8 mouse cellular contexts compared by ENCODE assay signal in genomic region chr2:5713325-5714210, GRCm38 (mm10). TPM values are rescaled to one million over a fixed set of nuclear protein-coding genes. Genes with fewer than 3 reads are reported as not detected.
A peak's percentile ranks its signal among the peaks of the same experiment; 100 is the strongest.
DNase-seq lines count a peak whose midpoint lies in the region; ATAC-seq and TF ChIP-seq lines count a peak whose summit lies in the region.

No protein-coding gene starts in this region.

- H3K4me1 ChIP-seq in CH12.LX (ENCODE audit: control insufficient read depth in 1 of 2, insufficient read depth in 2 of 2): peaks cover 12 to 39% of the 10 kb centered on the region in 2 experiments
- peaks cover 20% of the 10 kb centered on the region for H3K4me1 ChIP-seq in forebrain, embryonic 12.5 days

- no peak for TF ChIP-seq EP300 in CH12.LX (IDR thresholded peaks at IDR 0.05; ENCODE audit: low read length)

- in situ Hi-C loops in CH12.LX (cut with MboI; ENCODE audit: low pct_ligation_motif_present, low pct_unique_long_range_greater_than_20kb, low sequenced_read_pairs): loop anchor here (10.0 kb wide), 3 partner anchors 91 to 259 kb away; no protein-coding TSS in a partner anchor

- peak; percentile 55 for ATAC-seq in forebrain, embryonic 12.5 days (ENCODE audit: low FRiP score)

- no peak for TF ChIP-seq CTCF in CH12.LX (conservative IDR thresholded peaks at IDR 0.05 in 1 of 2, IDR thresholded peaks at IDR 0.05 in 1 of 2; ENCODE audit: low read depth in 2 of 2, low read length in 2 of 2)

- H3K4me2 ChIP-seq in CH12.LX (ENCODE audit: insufficient read depth, low read depth, poor library complexity, severe bottlenecking): peak overlapping the region; percentile 52
- peak overlapping the region; percentile 100 for H3K4me2 ChIP-seq in forebrain, embryonic 12.5 days

- H3K27me3 ChIP-seq in CH12.LX (replicated peaks): no peaks in the 10 kb centered on the region
- peaks cover 36% of the 10 kb centered on the region for H3K27me3 ChIP-seq in forebrain, embryonic 12.5 days

- TF ChIP-seq RAD21 in CH12.LX (IDR thresholded peaks at IDR 0.05; ENCODE audit: low read depth, low read length): no peak

- H3K4me3 ChIP-seq in CH12.LX (replicated peaks in 1 of 3; ENCODE audit: low read depth in 2 of 3, low read length in 2 of 3, poor library complexity in 1 of 3): peak overlapping the region; percentile 77 to 99 (median 78)
- peak overlapping the region; percentile 68 for H3K4me3 ChIP-seq in forebrain, embryonic 12.5 days (replicated peaks)

- peaks cover 0 to 4% of the 10 kb centered on the region in 2 experiments for H3K36me3 ChIP-seq in CH12.LX (replicated peaks in 1 of 2; ENCODE audit: control insufficient read depth in 1 of 2, insufficient read depth in 1 of 2, low read length in 1 of 2)
- no peaks in the 10 kb centered on the region for H3K36me3 ChIP-seq in forebrain, embryonic 12.5 days (replicated peaks)

- WGBS in forebrain, embryonic 12.5 days: under 1% methylated on average over 49 of the region's 49 CpGs

- peak; percentile 51 for TF ChIP-seq POLR2A in CH12.LX (IDR thresholded peaks at IDR 0.05; ENCODE audit: low read depth, low read length)

- H3K9me3 ChIP-seq in CH12.LX (replicated peaks; ENCODE audit: low read length): peaks cover 13% of the 10 kb centered on the region
- H3K9me3 ChIP-seq in forebrain, embryonic 12.5 days: peaks cover 8% of the 10 kb centered on the region

- dilution Hi-C loops in CH12.LX (cut with MboI; ENCODE audit: extremely low pct_ligation_motif_present, extremely low pct_unique_long_range_greater_than_20kb, low sequenced_read_pairs): no loop called here

- H3K79me2 ChIP-seq in CH12.LX (replicated peaks; ENCODE audit: control insufficient read depth, extremely low read depth, insufficient read depth, poor library complexity, severe bottlenecking): peaks cover 25% of the 10 kb centered on the region

- H3K27ac ChIP-seq in CH12.LX (ENCODE audit: insufficient read depth, low read depth): peak overlapping the region; percentile 48
- 0 out of 2 replicates have a peak overlapping the region, but pooled peaks have one; percentile 36 for H3K27ac ChIP-seq in forebrain, embryonic 12.5 days

- DNase-seq in CH12.LX (ENCODE audit: extremely low read depth): peak; percentile 77
- DNase-seq in brain, adult 2 months (ENCODE audit: low read depth, low spot score): peak; percentile 68
- DNase-seq in heart, postnatal 4 days: peak; percentile 21
- DNase-seq in left cerebral cortex, adult 18-20 months (ENCODE audit: low spot score in 2 of 2): peak; percentile 39 to 62
- peak; percentile 26 for DNase-seq in lung, postnatal 14 days
- peak; percentile 58 for DNase-seq in retina, postnatal 1 day
- no peak for DNase-seq in ovary, adult 18-20 months (ENCODE audit: low spot score)

- H3K9ac ChIP-seq in CH12.LX (ENCODE audit: insufficient read depth, low read depth): peak overlapping the region; percentile 73
- peak overlapping the region; percentile 73 for H3K9ac ChIP-seq in forebrain, embryonic 12.5 days

TF ChIP-seq in CH12.LX, 34 proteins besides CTCF, POLR2A, EP300 and RAD21:
- TF ChIP-seq SMC3 (IDR thresholded peaks at IDR 0.05; ENCODE audit: low read depth, low read length): no peak
- TF ChIP-seq CHD2 (IDR thresholded peaks at IDR 0.05; ENCODE audit: low read length): 0 out of 2 replicates have a peak, but pooled peaks have one; percentile 40
- no peak for TF ChIP-seq JUND (conservative IDR thresholded peaks at IDR 0.05; ENCODE audit: low read depth, low read length)
- no peak for TF ChIP-seq HCFC1 (IDR thresholded peaks at IDR 0.05; ENCODE audit: low read depth, low read length)
- TF ChIP-seq BHLHE40 (IDR thresholded peaks at IDR 0.05; ENCODE audit: low read depth, low read length): peak; percentile 51
- 0 out of 2 replicates have a peak, but pooled peaks have one; percentile 60 for TF ChIP-seq TBP (conservative IDR thresholded peaks at IDR 0.05; ENCODE audit: low read depth, low read length)
- no peak for TF ChIP-seq PAX5 (IDR thresholded peaks at IDR 0.05; ENCODE audit: low read length)
- TF ChIP-seq MYC (IDR thresholded peaks at IDR 0.05; ENCODE audit: low read depth, low read length): peak; percentile 78
- TF ChIP-seq ZNF384 (IDR thresholded peaks at IDR 0.05; ENCODE audit: low read depth, low read length): no peak
- TF ChIP-seq MAX (IDR thresholded peaks at IDR 0.05; ENCODE audit: low read length): peak; percentile 86
- TF ChIP-seq MXI1 (IDR thresholded peaks at IDR 0.05; ENCODE audit: low read depth, low read length): peak; percentile 86
- no peak for TF ChIP-seq JUN (IDR thresholded peaks at IDR 0.05; ENCODE audit: insufficient read depth, low read depth, low read length)
- TF ChIP-seq NRF1 (IDR thresholded peaks at IDR 0.05; ENCODE audit: low read depth, low read length): peak; percentile 68
- TF ChIP-seq ELF1 (IDR thresholded peaks at IDR 0.05; ENCODE audit: low read depth, low read length): no peak
- TF ChIP-seq NELFE (IDR thresholded peaks at IDR 0.05; ENCODE audit: low read depth, low read length): no peak; the same call in 1 of the 2 replicates
- TF ChIP-seq USF2 (conservative IDR thresholded peaks at IDR 0.05; ENCODE audit: low read depth, low read length): no peak
- TF ChIP-seq SIN3A (IDR thresholded peaks at IDR 0.05; ENCODE audit: low read length): peak; percentile 78; the same call in 1 of the 2 replicates
- TF ChIP-seq USF1 (IDR thresholded peaks at IDR 0.05; ENCODE audit: low read depth, low read length): no peak

RNA-seq across cellular contexts. Expression of gene Camk1d, which starts 0.7 kb away (rescaled TPM):
- total RNA-seq in CH12.LX (2012; rRNA removed) (4.8 and 5.7 TPM in 2 replicates), CH12.LX (2014; rRNA removed) (4.6 and 5.1 TPM in 2 replicates)
- 11.7 and 12.4 TPM in 2 replicates for polyA plus RNA-seq in CH12.LX (2012; ENCODE audit: insufficient read length, low read depth)
- 2.7 and 2.9 TPM in 2 replicates for polyA plus RNA-seq in forebrain, embryonic 12.5 days (2016; fragmentation: Nextera tagmentation; extraction: Ambion mirVana)
- total RNA-seq in heart, postnatal 4 days (2021): 10 to 100 TPM; 12.6 to 15.2 TPM
- total RNA-seq in left cerebral cortex, adult 18-20 months (2021): 100 to 1,000 TPM; 118 to 141 TPM

Comparison
In these comparisons a context has a peak if more than half of its experiments do, and no peak if none do; other contexts are left out.
1. RNA of gene Camk1d, which starts 0.7 kb away (total RNA-seq): 118 to 141 TPM in left cerebral cortex, adult 18-20 months; 12.6 to 15.2 TPM in heart, postnatal 4 days and 4.6 to 5.7 TPM in CH12.LX; every median in the first group is over 4 times any median in the second.